Mouse (Mus musculus) cerebellum, postnatal 25 days (tissue): Measurements from ENCODE around the gene Sp110.
"Not testable (repeated sequence)": the region's sequence is repeated elsewhere in the genome, so short reads cannot be mapped to it uniquely, and the experiment has no call there.

ENCODE experiments used
- DNase-seq, 2 experiments: peaks; one replicate each; pipeline ENCODE4 v3.0.0; 2021; ENCODE audit warnings: mixed read lengths in 2 of 2

Gene Sp110

DNA sequence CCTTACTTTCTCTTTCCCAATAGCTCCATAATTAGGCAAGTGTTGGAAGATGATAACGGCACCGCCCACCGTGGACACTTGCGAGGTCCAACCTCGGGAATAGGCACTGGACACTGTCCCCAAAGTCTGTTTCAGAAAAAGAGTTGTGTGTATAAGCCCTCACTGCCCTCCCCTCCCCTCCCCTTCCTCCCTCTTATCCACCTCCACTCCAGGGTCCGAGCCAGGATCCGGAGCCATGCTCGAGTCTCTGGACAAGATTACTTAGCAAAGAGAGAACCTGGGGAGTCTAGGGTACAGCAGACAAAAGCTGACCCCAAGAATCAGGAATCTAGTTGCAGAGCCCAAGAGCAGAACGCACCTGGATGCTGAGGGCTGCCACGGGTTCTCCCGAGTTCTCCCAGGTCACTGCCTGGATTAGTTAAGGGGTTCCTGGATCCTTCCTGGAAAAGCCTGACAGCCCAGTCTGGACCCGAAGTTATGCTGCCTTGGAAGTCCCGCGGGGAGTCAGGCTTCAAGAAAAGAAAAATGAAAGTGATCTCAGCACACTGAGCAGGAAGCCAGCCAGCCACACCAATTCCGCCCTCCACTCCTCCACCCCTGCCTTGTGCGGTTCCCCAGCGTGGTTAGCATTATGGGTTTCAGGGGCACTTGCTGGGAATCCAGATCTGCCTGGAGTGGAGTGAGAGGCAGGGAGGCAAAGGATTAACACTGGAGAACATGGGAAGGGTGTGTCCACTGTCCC lies at the start of gene Sp110:
Sp110 (minus strand) TSS at position 547 of the 742 bp plus-strand sequence.
- not testable (repeated sequence) for DNase-seq

DNA sequence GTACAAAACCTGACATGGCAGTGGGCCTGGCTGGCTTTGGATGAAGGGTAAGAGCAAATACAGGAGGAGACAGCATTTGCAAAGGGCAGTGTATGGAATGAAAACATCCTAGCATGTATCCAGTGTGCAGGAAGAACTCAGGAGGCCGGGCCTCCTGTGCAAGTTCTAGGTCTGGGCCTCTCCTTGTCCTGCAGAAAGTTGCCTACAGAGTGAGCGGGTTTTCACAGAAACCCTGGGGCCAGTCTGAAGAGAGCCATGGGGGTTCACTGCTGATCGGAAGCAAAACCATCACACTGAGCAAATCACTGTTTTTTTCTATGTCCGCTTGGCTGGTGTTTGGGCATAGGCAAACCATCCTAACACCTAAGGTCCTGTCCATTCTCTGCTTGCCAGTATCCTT lies 39.5 kb upstream of the Sp110 start:
- DNase-seq, result not testable (repeated sequence)

DNA sequence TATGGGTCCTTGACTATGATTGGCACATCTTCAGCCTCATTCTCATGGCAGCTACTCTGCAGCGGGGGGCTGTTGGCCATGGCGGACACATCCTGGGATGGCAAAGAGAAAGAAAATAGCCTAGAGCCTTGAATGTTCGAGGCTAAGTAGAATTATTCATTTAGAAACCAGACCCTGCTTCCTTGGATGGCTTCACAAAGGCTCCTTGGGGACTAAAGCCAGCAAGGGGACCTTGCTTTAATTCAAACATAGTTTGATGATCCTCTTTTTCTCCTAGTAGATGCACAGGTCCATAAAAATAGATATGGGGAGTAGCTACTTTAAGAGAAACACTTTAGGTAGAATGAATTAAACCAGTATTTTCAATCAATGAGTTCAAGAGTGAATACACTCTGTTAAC lies 38.3 kb upstream of the Sp110 start:
- DNase-seq, result not testable (repeated sequence)

DNA sequence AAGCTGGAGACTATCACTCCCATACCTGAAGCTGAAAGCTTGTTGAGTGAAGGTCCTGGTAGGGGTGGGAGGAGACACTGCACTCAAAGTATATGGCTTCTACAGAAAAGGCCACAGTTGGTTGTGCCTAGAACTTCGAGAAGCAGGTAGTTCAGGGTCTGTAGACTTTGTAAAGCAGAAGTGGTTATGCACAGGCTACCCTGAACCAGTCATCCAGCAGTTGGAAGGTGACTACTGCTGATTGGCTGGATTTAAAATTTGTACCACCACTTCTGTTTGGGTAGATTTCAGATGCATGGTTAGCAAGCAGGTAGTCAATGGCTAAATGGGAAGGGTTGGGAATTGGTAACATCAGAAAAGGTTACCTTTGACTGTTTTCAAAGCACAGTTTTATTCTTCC lies 20.1 kb upstream of the Sp110 start:
- DNase-seq, result not testable (repeated sequence)

DNA sequence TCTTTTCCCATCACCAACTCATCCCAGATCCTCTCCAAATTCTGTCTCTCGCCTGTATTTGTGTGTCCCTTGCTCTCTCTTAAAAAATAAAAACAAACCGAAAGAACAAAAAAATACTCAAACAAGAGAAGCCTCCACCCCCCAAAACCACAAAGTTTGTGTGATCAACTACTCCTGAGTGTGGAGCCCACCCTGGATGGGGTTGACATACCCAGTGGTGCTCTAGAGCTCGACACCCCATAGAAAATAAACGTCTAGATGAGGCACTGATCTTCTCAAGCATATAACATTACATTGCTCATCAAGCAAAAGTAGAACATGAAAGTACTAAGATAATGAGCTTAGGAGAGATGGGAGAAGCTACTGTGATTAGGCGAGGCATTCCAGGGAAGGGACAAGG lies 18.5 kb upstream of the Sp110 start:
- not testable (repeated sequence) for DNase-seq

DNA sequence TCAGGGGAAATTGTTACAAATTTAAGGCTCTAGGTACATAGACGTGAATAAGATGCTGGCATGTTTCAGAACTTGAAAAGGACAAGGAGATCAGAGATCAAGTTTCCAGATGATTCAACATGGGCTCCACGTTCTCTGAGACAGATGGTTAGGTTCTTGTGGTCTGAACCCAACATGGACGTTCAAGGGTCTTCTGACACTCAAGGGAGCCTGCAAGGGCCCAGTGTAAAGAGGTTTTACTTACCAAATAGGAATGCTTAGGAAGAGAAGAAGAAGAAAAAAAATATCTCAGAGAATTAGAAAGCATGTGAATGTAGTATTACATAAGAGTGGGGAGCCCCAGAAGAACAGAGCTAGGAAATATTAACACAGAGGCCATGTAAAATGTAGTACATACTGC lies 17.2 kb upstream of the Sp110 start:
- DNase-seq, result not testable (repeated sequence)

DNA sequence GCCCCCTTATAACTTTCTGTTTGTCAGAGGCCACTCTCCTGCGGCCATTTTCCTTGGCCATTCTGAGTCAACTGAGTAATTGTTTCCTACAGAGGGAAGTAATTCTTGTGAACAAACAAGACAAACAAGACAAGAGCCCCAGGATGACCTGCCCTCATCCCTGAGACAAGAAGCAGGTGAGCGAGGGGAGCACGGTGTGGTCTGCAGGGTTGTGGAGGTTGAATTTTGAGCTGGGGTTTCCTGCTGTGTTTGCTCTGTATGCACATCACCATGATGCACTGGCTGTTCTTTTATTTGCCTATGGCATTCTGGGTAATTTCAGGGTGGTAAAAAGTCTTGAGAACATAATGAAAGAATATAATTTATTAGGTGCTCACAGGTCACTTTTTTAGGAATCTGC lies 16.5 kb upstream of the Sp110 start:
- DNase-seq, result not testable (repeated sequence)

DNA sequence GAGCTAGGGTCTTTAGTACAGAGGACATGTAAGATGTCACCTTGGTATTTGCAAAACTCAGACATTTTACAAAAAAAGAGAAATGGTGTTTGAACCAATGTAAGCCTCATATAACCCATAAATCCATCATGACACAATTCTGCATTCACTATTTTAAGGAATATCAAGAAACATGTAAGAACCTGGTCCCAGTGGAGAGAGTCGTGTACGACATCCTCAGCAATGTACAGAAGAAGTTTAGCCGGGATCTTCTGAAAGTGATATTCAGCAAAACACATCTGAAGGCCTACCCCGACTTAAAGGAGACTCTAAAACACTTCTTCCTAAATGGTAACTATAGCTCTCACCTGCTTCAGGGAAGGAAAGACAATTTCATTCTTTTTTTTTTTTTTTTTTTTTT lies 12.0 kb upstream of the Sp110 start:
- not testable (repeated sequence) for DNase-seq

DNA sequence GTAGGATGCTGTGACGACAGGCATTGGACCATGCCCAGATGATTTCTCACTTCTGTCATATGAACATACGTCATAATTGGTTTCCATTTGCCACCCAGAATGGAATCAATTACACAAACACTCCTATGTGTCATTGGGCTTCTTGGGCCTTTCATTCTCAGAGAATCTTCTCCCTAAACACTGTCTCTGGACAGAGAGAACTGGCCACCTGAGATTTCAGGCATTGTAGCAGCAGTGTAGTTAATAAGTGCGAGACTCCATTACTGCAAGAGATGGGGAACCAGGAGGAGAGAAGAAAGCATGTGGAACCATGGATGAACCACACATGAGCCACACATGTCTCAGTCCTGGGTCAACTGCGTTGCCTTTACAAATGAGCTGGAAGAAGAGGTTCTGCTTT lies 9.7 kb upstream of the Sp110 start:
- DNase-seq, result not testable (repeated sequence)

DNA sequence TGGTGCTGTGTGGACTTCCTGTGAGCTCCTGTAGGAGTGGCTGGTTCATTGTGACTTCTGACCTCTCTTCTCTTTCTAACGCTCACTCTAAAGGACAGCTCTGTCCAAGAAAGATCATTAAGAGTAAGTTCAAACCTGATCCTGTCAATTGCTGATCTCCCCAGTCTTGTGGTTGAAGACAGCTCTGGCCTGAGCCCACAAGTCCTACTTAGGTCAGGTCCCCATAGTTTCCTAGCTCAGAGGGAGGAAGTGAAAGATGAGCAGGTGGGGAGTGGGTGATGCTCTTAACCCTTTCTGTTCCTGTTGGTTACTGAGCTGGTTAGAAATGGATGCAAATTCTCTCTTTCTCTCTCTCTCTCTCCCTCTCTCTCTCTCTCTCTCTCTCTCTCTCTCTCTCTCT lies 5.7 kb upstream of the Sp110 start:
- DNase-seq, result not testable (repeated sequence)

DNA sequence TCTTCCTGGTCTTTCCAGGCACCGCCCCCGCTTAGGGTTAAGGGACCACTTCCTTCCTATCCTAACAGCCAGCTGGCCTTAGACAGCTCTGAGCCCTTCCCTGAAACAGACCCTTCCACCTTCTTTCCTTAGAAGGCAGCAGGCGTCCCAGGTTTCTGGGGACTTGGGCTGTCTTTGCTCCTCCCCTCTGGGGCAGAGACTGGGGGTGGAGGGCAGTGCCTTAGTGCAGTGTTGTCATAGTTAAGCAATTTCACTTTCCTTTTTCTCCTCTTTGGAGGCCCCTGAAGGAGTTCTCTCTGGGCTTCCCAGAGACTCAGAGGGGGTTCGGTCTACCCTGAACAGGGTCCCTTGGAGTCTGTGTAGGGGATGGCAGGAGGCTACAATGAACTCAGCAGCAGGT lies 2.2 kb upstream of the Sp110 start:
- not testable (repeated sequence) for DNase-seq

DNA sequence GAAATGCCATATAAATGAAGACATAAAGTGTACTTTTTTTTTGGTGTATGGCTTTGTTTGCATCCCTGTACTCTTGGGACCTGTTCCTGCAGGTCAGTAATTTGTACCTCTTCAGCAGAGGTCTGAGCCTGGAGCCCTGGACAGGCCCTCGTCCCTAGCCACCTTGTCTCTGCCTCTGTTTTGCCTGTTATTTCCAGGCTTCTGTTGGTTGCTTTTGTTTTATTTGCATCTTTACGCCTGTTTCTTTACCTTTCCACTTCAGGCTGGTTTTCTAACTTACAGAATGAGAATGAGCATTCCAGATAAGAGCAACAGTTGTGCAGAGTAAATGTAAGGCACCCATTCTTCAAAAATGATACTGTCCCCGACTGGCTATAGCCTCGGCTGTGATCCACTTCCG lies 1.5 kb upstream of the Sp110 start, which contains the start of gene Sp140:
Sp140 (plus strand) TSS at position 301 of the 400 bp plus-strand sequence.
- not testable (repeated sequence) for DNase-seq

DNA sequence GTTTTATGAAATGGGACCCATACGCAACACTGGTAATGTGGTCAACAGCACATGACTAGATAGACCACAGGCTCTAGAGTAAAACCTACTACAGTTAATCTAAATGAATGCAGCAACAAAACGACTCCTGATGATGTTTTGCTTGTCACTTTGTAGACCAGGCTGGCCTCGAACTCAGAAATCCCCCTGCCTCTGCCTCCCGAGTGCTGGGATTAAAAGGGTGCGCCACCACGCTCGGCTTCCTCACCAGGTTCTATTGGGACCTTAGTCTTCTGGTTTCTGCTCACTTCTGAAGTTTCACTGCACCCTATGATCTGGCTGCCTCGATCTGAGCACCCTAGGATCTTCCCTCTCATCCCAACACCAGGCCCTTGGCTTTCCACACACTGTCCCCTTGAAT lies 6.1 kb downstream of the Sp110 start:
- not testable (repeated sequence) for DNase-seq

DNA sequence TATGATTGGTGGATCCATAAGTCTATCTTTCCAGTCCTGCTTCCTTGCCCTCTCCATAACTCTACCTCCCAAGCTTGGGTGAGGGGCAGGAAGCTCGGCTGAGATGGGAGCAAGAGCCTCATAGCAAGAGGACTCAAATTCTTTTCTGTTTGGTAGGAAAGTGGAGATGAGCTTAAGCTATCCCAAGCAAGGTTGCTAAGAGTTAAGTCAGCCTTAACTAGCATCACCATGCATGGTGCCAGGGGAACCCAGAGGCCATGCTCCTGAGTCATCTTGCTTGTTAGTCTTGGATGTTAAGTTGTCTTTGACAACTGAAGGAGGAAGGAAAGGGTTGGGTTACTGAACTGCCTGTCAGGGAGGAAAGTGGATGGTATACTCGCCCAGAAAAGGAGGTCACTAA lies 9.9 kb downstream of the Sp110 start:
- not testable (repeated sequence) for DNase-seq

DNA sequence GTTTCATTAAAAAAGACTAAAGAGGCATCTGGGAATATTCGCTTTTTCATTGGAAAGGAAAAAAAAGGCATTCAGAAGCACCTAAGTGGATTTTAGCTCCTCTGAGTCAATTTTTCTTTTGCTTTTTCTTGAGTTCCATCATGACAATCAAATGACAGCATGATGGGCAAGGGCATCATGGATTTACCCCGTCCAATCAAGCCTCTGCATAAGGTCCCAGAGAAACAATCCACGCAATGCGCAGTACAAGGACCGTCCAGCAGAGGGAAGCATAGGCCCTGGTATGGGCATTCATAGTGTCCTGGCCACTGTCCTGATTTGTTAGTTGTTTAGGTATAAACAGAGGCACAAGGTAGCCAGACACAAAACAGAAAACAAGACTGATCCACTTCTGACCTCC lies 17.1 kb downstream of the Sp110 start:
- DNase-seq, result not testable (repeated sequence)

DNA sequence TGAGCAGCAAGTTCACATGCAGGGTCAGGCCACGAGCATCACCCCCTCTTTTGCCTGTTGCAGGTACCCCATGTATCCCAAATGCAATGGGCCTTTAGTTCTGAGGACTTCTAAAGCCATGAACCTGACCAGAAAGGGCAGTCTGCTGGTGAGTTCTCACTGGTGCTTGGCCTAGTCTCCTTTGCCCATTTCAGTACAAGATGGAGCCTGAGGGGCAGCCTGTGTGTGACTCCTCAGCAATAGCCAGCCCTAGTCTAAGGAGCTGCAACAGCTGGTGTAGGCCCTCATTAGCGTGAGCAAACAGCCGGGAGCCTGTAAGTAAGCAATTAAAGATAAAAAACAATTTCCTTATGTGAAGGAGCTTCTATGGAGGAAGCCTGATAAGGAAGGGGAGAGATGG lies 18.0 kb downstream of the Sp110 start:
- not testable (repeated sequence) for DNase-seq

DNA sequence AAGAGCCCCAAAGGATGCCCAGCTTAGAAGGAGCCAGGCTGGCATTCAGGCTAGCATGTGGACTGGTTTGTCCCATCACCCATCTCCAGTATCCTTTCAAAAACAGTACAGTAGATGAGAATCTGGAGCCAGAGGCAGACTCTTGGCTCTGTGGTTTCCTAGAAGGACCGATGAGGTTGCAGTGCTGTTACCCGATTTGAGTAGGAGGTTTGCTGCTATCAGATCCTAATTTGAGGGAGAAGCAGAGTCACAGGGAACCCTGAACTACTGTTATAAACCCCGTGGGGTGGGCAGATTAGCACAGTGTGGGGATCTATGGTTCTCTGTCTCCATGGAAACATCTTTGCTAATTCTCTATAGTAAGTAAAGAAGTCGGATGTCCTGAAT lies 18.5 kb downstream of the Sp110 start:
- not testable (repeated sequence) for DNase-seq

DNA sequence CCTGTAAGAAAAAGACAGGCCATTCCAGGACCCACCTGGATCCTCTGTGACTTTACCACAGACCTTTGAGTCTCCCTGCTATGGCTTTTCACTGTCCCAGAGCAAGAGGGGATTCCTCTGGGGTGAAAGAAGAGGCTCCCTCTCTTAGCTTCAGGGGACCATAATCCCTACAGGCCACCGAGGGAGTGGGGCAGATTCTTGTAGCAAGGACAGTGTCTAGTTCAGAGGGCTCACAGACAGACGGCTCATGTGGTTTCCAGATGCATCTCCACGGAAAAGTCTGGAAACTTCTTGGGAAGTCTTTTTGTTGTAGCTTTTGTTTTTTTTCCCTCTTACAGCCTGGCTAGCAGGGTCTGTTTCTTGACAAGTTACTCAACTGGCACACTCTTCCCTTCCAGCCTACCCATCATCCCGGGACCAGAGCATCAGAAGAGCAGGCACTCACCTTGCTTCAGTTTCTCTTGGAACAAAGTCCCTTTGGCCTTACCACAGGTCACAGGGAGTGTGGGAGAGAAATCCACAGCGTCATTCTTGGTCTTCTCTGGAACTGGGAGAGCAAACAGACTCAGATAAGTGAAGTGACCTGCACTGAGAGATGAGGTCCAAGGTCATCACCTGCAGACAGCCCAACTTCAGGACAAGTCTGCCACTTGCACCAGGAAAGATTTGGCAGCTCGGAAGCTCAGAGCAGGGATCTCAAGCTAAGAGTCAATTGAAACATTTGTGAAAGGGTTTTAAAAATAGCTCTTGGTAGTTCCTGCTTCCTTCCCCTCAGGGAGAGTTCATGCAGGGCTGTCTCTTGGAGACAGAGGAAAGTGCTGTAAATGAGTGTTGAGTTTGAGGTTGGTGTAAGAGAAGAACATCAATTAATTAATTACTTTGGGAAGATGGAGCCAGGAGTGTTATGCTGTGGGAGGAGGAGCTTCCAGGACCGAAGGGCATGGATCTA lies 19.1 kb downstream of the Sp110 start:
- not testable (repeated sequence) for DNase-seq

DNA sequence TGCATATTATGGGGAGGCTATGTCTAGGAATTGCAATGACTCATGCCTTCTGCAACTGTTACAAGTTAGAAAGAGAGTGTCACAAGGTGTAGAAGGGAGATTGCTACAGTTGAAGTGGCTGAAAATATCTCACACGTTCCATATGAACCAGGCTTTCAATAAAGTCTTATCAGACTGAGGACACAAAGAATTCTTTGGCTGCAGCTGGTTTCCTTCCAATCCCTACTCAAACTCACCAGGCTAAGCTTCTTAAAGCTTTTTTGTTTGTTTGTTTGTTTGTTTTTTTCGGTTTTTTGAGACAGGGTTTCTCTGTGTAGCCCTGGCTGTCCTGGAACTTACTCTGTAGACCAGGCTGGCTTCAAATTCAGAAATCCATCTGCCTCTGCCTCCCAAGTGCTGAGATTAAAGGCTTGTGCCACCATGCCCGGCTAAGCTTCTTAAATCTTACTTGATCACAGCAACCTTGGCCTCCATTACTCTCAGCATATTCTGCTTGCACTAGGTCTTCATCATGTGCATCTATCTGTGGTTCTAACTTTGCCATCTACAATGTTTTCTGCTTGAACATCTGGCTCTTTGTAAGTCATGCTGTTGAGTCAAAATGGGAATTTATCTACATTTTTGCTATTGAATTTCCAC lies 20.1 kb downstream of the Sp110 start:
- not testable (repeated sequence) for DNase-seq

DNA sequence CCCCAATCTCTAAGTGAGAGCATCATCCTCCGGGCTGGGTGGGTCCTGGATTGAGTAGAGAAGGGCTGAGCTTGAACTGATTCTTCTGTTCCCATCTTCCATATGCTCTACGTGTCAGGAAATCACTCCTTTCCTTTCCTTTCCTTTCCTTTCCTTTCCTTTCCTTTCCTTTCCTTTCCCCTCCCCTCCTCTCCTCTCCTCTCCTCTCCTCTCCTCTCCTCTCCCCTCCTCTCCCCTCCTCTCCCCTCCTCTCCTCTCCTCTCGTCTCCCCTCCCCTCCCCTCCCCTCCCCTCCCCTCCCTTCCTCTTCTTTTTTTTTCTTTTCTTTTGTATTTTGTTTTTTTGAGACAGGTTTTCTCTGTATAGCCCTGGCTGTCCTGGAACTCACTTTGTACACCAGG lies 23.2 kb downstream of the Sp110 start, which contains the start of gene G530012D18Rik:
G530012D18Rik (plus strand) TSS at position 301 of the 400 bp plus-strand sequence.
- DNase-seq, result not testable (repeated sequence)

DNA sequence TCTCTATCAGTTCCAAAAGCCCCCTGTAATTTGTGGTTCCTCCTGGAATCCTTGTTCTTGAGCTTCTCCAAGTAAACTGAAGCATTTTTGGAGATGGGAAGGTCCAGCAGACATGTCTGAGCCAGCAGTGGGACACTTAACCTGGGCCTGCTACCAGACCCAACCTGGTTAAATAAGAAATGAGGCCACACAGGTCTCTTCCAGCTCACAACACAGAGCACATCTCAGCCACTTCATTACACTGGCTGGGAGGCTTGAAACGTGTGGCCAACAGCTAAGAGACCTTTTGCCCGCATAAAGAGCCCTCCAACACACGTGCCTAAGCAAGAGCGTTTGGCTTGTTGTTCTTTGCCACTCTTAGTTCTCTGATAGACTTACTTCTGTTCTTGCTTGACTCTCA lies 25.1 kb downstream of the Sp110 start:
- DNase-seq, result not testable (repeated sequence)

DNA sequence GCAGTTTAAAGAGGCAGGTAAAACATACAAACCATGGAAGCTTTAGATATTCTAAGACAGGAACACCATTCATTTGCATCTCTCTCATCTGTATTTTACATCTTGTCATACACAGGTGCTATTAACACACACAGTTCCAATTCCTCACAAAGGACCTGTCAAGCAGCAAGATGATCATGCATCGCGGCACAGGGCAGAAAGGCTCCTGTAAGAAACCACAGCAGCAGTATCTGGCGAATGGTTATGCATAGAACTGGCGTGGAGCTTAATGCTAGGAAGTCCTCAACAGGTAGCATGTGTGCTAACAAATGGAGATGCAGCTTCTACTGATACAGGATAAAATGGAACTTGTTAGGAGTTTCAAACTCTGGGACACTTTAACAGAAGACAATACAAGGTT lies 43.4 kb downstream of the Sp110 start:
- DNase-seq, result peak; percentile 3 to 18

DNA sequence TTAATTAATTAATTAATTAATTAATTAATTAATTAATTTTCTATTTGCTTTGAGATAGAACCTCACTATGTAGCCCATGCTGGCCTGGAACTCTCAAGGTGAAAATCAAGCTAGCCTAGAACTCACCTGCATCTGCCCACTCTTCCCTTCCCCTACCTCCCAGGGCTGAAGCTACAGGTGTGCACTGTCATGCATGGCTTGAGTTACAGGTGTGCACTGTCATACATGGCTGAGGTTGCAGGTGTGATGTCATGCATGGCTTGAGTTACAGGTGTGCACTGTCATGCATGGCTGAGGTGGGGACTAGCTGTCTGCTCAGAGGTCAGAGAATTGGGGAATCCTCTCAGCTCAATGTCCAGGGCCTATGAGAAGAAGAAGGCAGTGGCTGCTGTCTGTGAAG lies 52.2 kb downstream of the Sp110 start:
- not testable (repeated sequence) for DNase-seq
